Mouse (Mus musculus) heart, adult 2 months (tissue): ENCODE results near the gene Hemgn.

ENCODE experiments used
- CTCF ChIP-seq: fragments of 200-600 bp; IDR thresholded peaks from 2 replicates; pipeline ENCODE4 v1.8.1; 2022; ENCODE audit warnings: antibody characterized with exemption, mild to moderate bottlenecking, moderate library complexity
- EP300 ChIP-seq: fragments of 200-500 bp; IDR thresholded peaks from 2 replicates; pipeline ENCODE4 v1.6.1; 2011; ENCODE audit warnings: low read depth, low read length, control low read depth; ENCODE audit not compliant: insufficient read depth
- POLR2A ChIP-seq: fragments of 200-500 bp; IDR thresholded peaks from 2 replicates; pipeline ENCODE4 v1.6.1; 2011; ENCODE audit warnings: mild to moderate bottlenecking, low read depth, low read length, control low read depth; ENCODE audit not compliant: insufficient read depth

DNA sequence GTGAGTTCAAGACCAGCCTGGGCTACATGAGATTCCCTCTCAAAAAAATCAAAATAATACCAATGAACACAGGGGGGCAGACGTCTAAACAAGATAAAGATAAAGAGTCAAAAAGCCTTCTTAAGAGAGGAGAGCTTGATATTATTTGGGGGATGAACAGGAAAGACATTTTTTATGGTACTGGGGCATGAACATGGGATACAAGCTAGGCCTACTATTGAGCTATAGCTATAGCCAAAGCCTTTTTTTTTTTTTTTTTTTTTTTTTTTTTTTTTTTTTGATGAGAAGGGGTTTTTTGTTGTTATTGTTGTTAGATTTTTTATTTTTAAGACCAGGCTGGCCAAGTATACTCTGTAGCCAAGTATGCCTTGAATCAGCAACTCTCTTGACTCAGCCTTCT lies 1.2 kb downstream of the Hemgn start:
- no peak for TF ChIP-seq POLR2A
- no peak for TF ChIP-seq CTCF
- no peak for TF ChIP-seq EP300
